Comparison of ENCODE assay signal across 26 mouse cellular contexts in the genomic region with DNA sequence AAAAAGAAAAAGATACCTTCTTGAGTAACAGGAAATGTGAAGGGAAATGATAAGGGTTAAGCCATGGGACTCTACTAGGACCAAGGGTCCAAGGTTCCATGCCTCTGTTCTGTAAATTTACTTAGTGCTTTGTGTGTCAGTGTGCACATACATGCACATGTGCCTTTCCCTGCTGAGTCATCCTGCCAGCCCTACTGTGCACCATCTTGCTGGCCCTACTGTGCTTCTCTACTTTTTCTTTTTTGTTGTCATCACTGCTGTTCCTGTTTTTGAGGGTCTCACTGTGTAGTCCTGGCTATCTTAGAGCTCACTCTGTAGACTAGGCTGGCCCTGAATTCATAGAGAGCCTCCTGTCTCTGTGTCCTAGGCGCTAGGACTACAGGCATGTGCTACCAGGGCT. TPM values are rescaled to one million over a fixed set of nuclear protein-coding genes. Genes with fewer than 3 reads are reported as not detected.
DNase-seq lines count a peak whose midpoint lies in the region; ATAC-seq and TF ChIP-seq lines count a peak whose summit lies in the region.
"Had no signal": no experiment of that assay in that cellular context is flagged by ENCODE, and none has a peak within 500 bp of the region (broad histone marks: within the 10 kb centered on the region; RNA-seq: fewer than 3 reads in every experiment).

No protein-coding gene starts in this region.

- in situ Hi-C loops in CH12.LX (cut with MboI; ENCODE audit: low pct_ligation_motif_present, low pct_unique_long_range_greater_than_20kb, low sequenced_read_pairs) = no loop called here

- TF ChIP-seq RAD21 in CH12.LX (IDR thresholded peaks at IDR 0.05; ENCODE audit: low read depth, low read length) = no peak

- WGBS in midbrain, embryonic 14.5 days = 95% methylated on average over 1 of the region's 1 CpGs
- WGBS in forebrain, embryonic 11.5 days = 85% methylated on average over 1 of the region's 1 CpGs

- DNase-seq in 416B (ENCODE audit: low read depth) = peak; percentile 41
- no peak for DNase-seq in CH12.LX (ENCODE audit: extremely low read depth)
- peak; percentile 7 for DNase-seq in MEL-GATA-1-ER (ENCODE audit: extremely low read depth, low read depth)
- DNase-seq in midbrain, embryonic 14.5 days = no peak
- DNase-seq in cerebellum, postnatal 14 days = no peak
- no peak for DNase-seq in forebrain, embryonic 11.5 days (ENCODE audit: low spot score)
- DNase-seq in cerebellum, adult 9-10 months = no peak
- DNase-seq: adrenal gland, adult 2 months; adrenal gland, postnatal 10 days; adrenal gland, postnatal 25 days; B cell, adult 2 months; cerebellum, adult 11 months; cerebellum, adult 18-20 months; cerebellum, adult 8-10 months; cerebellum, postnatal 10 days; cerebellum, postnatal 36 days; embryo, embryonic 11 days had no signal

- TF ChIP-seq EP300 in CH12.LX (IDR thresholded peaks at IDR 0.05; ENCODE audit: low read length) = no peak

- peaks cover 3% of the 10 kb centered on the region for H3K9me3 ChIP-seq in CH12.LX (replicated peaks; ENCODE audit: low read length)
- no peaks in the 10 kb centered on the region for H3K9me3 ChIP-seq in midbrain, embryonic 14.5 days (ENCODE audit: control insufficient read depth, low read length)
- no peaks in the 10 kb centered on the region for H3K9me3 ChIP-seq in forebrain, embryonic 11.5 days (ENCODE audit: control insufficient read depth, low read length)
- H3K9me3 ChIP-seq: embryonic facial prominence, embryonic 13.5 days; embryonic facial prominence, embryonic 15.5 days; forebrain, embryonic 10.5 days; forebrain, embryonic 13.5 days had no signal

- H3K4me2 ChIP-seq in CH12.LX (ENCODE audit: insufficient read depth, low read depth, poor library complexity, severe bottlenecking) = no peak overlapping the region
- H3K4me2 ChIP-seq in midbrain, embryonic 14.5 days (ENCODE audit: low read length) = no peak overlapping the region
- no peak overlapping the region for H3K4me2 ChIP-seq in forebrain, embryonic 11.5 days (ENCODE audit: low read depth, low read length, severe bottlenecking)
- H3K4me2 ChIP-seq: embryonic facial prominence, embryonic 13.5 days; embryonic facial prominence, embryonic 15.5 days; forebrain, embryonic 13.5 days had no signal

- no peaks in the 10 kb centered on the region for H3K4me1 ChIP-seq in CH12.LX (ENCODE audit: control insufficient read depth in 1 of 2, insufficient read depth in 2 of 2)
- H3K4me1 ChIP-seq in brown adipose tissue, adult 24 weeks (ENCODE audit: control insufficient read depth, insufficient read depth, insufficient read length, low read length) = peaks cover 19% of the 10 kb centered on the region
- no peaks in the 10 kb centered on the region for H3K4me1 ChIP-seq in midbrain, embryonic 14.5 days (ENCODE audit: control insufficient read depth, insufficient read depth, low read length)
- H3K4me1 ChIP-seq in forebrain, embryonic 11.5 days (replicated peaks; ENCODE audit: control insufficient read depth, insufficient read depth, low read length) = no peaks in the 10 kb centered on the region
- H3K4me1 ChIP-seq: embryonic facial prominence, embryonic 13.5 days; embryonic facial prominence, embryonic 15.5 days; forebrain, embryonic 10.5 days; forebrain, embryonic 13.5 days had no signal

- dilution Hi-C loops in CH12.LX (cut with MboI; ENCODE audit: extremely low pct_ligation_motif_present, extremely low pct_unique_long_range_greater_than_20kb, low sequenced_read_pairs) = no loop called here

- H3K4me3 ChIP-seq in CH12.LX (replicated peaks in 1 of 3; ENCODE audit: low read depth in 2 of 3, low read length in 2 of 3, poor library complexity in 1 of 3) = no peak overlapping the region
- no peak overlapping the region for H3K4me3 ChIP-seq in brown adipose tissue, adult 24 weeks (ENCODE audit: insufficient read depth, low read depth, low read length)
- no peak overlapping the region for H3K4me3 ChIP-seq in midbrain, embryonic 14.5 days (replicated peaks; ENCODE audit: low read depth, low read length)
- H3K4me3 ChIP-seq in forebrain, embryonic 11.5 days (ENCODE audit: low read depth, low read length) = no peak overlapping the region
- H3K4me3 ChIP-seq: embryonic facial prominence, embryonic 13.5 days; embryonic facial prominence, embryonic 15.5 days; erythroblast, embryonic 14.5 days; forebrain, embryonic 10.5 days; forebrain, embryonic 13.5 days had no signal

- no peak for TF ChIP-seq POLR2A in CH12.LX (IDR thresholded peaks at IDR 0.05; ENCODE audit: low read depth, low read length)

- no peak for ATAC-seq in midbrain, embryonic 14.5 days (ENCODE audit: low FRiP score, low TSS enrichment)
- ATAC-seq in forebrain, embryonic 11.5 days (replicated peaks; ENCODE audit: low FRiP score) = no peak
- ATAC-seq: CD4-positive, CD25-positive, alpha-beta regulatory T cell, adult 4 months; forebrain, embryonic 13.5 days; forebrain, embryonic 16.5 days had no signal

- H3K79me2 ChIP-seq in CH12.LX (replicated peaks; ENCODE audit: control insufficient read depth, extremely low read depth, insufficient read depth, poor library complexity, severe bottlenecking) = no peaks in the 10 kb centered on the region

- H3K27ac ChIP-seq in CH12.LX (ENCODE audit: insufficient read depth, low read depth) = no peak overlapping the region
- peak overlapping the region; percentile 54 for H3K27ac ChIP-seq in brown adipose tissue, adult 24 weeks (replicated peaks; ENCODE audit: low read depth, low read length)
- no peak overlapping the region for H3K27ac ChIP-seq in midbrain, embryonic 14.5 days (replicated peaks; ENCODE audit: low read depth, low read length)
- H3K27ac ChIP-seq in forebrain, embryonic 11.5 days (ENCODE audit: low read depth, low read length) = no peak overlapping the region
- H3K27ac ChIP-seq: embryonic facial prominence, embryonic 13.5 days; embryonic facial prominence, embryonic 15.5 days; forebrain, embryonic 10.5 days; forebrain, embryonic 13.5 days had no signal

- H3K27me3 ChIP-seq in CH12.LX (replicated peaks) = no peaks in the 10 kb centered on the region
- no peaks in the 10 kb centered on the region for H3K27me3 ChIP-seq in midbrain, embryonic 14.5 days (ENCODE audit: control insufficient read depth, insufficient read depth, low read length)
- no peaks in the 10 kb centered on the region for H3K27me3 ChIP-seq in forebrain, embryonic 11.5 days (ENCODE audit: control insufficient read depth, insufficient read depth, low read length)
- H3K27me3 ChIP-seq: embryonic facial prominence, embryonic 13.5 days; embryonic facial prominence, embryonic 15.5 days; forebrain, embryonic 13.5 days had no signal

- H3K9ac ChIP-seq in CH12.LX (ENCODE audit: insufficient read depth, low read depth) = no peak overlapping the region
- H3K9ac ChIP-seq in midbrain, embryonic 14.5 days (replicated peaks; ENCODE audit: low read length) = no peak overlapping the region
- H3K9ac ChIP-seq in forebrain, embryonic 11.5 days (ENCODE audit: low read length) = no peak overlapping the region
- H3K9ac ChIP-seq: embryonic facial prominence, embryonic 13.5 days; embryonic facial prominence, embryonic 15.5 days; forebrain, embryonic 13.5 days had no signal

- peaks cover 3 to 36% of the 10 kb centered on the region in 2 experiments for H3K36me3 ChIP-seq in CH12.LX (replicated peaks in 1 of 2; ENCODE audit: control insufficient read depth in 1 of 2, insufficient read depth in 1 of 2, low read length in 1 of 2)
- H3K36me3 ChIP-seq in midbrain, embryonic 14.5 days (ENCODE audit: control insufficient read depth, insufficient read depth, low read length) = peaks cover 98% of the 10 kb centered on the region
- H3K36me3 ChIP-seq in forebrain, embryonic 11.5 days (ENCODE audit: control insufficient read depth, insufficient read depth, low read length) = peaks cover 13% of the 10 kb centered on the region; the same call in 1 of the 2 replicates

- TF ChIP-seq CTCF in CH12.LX (conservative IDR thresholded peaks at IDR 0.05 in 1 of 2, IDR thresholded peaks at IDR 0.05 in 1 of 2; ENCODE audit: low read depth in 2 of 2, low read length in 2 of 2) = no peak

TF ChIP-seq in CH12.LX, 34 proteins besides CTCF, POLR2A, EP300 and RAD21:
- TF ChIP-seq ZKSCAN1 (IDR thresholded peaks at IDR 0.05; ENCODE audit: borderline replicate concordance, low read depth, low read length) (peak; percentile 7; the same call in 1 of the 2 replicates), SMC3 (IDR thresholded peaks at IDR 0.05; ENCODE audit: low read depth, low read length) (no peak)
TF ChIP-seq in CH12.LX: peak in this region for 1.

RNA-seq across cellular contexts. Expression of a gene that starts 30.4 kb away (rescaled TPM):
- total RNA-seq in CH12.LX (2012; rRNA removed) = 0.21 and 0.42 TPM in 2 replicates
- 0.27 TPM in 1 of 2 replicates, not detected in the other for total RNA-seq in CH12.LX (2014; rRNA removed)
- 0.19 and 0.30 TPM in 2 replicates for polyA plus RNA-seq in CH12.LX (2012; ENCODE audit: insufficient read length, low read depth)
- not detected in 2 replicates for polyA plus RNA-seq in brown adipose tissue, adult 24 weeks (2012; ENCODE audit: insufficient read depth, insufficient read length, missing spikeins)
- 0.49 and 0.51 TPM in 2 replicates for polyA plus RNA-seq in midbrain, embryonic 14.5 days (2014; fragmentation: Nextera tagmentation; extraction: Ambion mirVana)
- polyA plus RNA-seq in forebrain, embryonic 11.5 days (2014; fragmentation: Nextera tagmentation; extraction: Ambion mirVana) = 1.2 TPM in 2 replicates
- total RNA-seq: common myeloid progenitor, adult 5-6 weeks had no signal
- polyA plus RNA-seq: erythroblast, embryonic 14.5 days had no signal

Comparison
In these comparisons a context has a peak if more than half of its experiments do, and no peak if none do; other contexts are left out.
1. DNase-seq: peak in 416B (single experiment) and MEL-GATA-1-ER (single experiment); none in CH12.LX (single experiment), midbrain, embryonic 14.5 days (single experiment), cerebellum, postnatal 14 days (0 of 2), forebrain, embryonic 11.5 days (single experiment) and cerebellum, adult 9-10 months (single experiment).